Mouse (Mus musculus) limb, embryonic 10.5 days (tissue): ENCODE results near the gene Lrrc75b. TPM values are rescaled to one million over a fixed set of nuclear protein-coding genes. Genes with fewer than 3 reads are reported as not detected.

Experiments used
- DNase-seq: peaks from one replicate; pipeline ENCODE4 v3.0.0-alpha.2; 2017; ENCODE audit warnings: low spot score
- H3K27ac ChIP-seq: fragments of 300-500 bp; sonication (generic); 2 replicates; pipeline ENCODE4 v1.5.1; 2016; ENCODE audit warnings: mild to moderate bottlenecking
- H3K27me3 ChIP-seq: fragments of 300-500 bp; sonication (generic); 2 replicates; pipeline ENCODE4 v1.6.1; 2016; ENCODE audit warnings: low read depth, mild to moderate bottlenecking; ENCODE audit not compliant: poor library complexity, severe bottlenecking
- H3K36me3 ChIP-seq: fragments of 300-500 bp; sonication (generic); 2 replicates; pipeline ENCODE4 v1.6.1; 2016; ENCODE audit warnings: mild to moderate bottlenecking, moderate library complexity
- H3K4me1 ChIP-seq: fragments of 300-500 bp; sonication (generic); 2 replicates; pipeline ENCODE4 v1.6.1; 2016
- H3K4me3 ChIP-seq: fragments of 300-500 bp; sonication (generic); 2 replicates; pipeline ENCODE4 v1.5.1; 2016; ENCODE audit warnings: mild to moderate bottlenecking, moderate library complexity
- H3K9me3 ChIP-seq: fragments of 300-500 bp; sonication (generic); replicated peaks from 2 replicates; pipeline ENCODE4 v1.6.1; 2016; ENCODE audit warnings: mild to moderate bottlenecking
- WGBS: fragments of 180-500 bp; shearing (Covaris S2); methylation state at CpG from one replicate; pipeline ENCODE4 v1.1.7; 2016; 5-methylcytosine and 5-hydroxymethylcytosine counted together
- polyA plus RNA-seq: library from polyadenylated mRNA; unstranded; fragments of >200 nt; fragmentation: Nextera tagmentation; extraction: Ambion mirVana; gene quantifications from 2 replicates; pipeline ENCODE4 v1.2.1, GENCODE M21; 2016

Lrrc75b gene
- polyA plus RNA-seq, 1 experiment from 2014 or later: 0.93 TPM

GRCm38 (mm10) chr10:75504234-75505129 is 55.6 kb downstream of the Lrrc75b start:
- Histone ChIP-seq H3K4me1 (no peaks in the 10 kb centered on the region), H3K27ac (no peak overlapping the region), H3K4me3 (no peak overlapping the region), H3K9me3 (no peaks in the 10 kb centered on the region), H3K36me3 (peaks cover 33% of the 10 kb centered on the region), H3K27me3 (no peaks in the 10 kb centered on the region)
- DNase-seq: no peak
- WGBS: 86% methylated on average over 8 of the region's 8 CpGs

GRCm38 (mm10) chr10:75503692-75504091 is 56.4 kb downstream of the Lrrc75b start:
- WGBS: 92% methylated on average over 7 of the region's 7 CpGs
- Histone ChIP-seq H3K27me3 (no peaks in the 10 kb centered on the region), H3K4me3 (no peak overlapping the region), H3K9me3 (no peaks in the 10 kb centered on the region), H3K4me1 (no peaks in the 10 kb centered on the region), H3K36me3 (peaks cover 25% of the 10 kb centered on the region), H3K27ac (no peak overlapping the region)
- DNase-seq: no peak

GRCm38 (mm10) chr10:75501641-75502040 is 58.5 kb downstream of the Lrrc75b start:
- WGBS: 94% methylated on average over 1 of the region's 1 CpGs

GRCm38 (mm10) chr10:75500345-75500744 is 59.8 kb downstream of the Lrrc75b start:
- Histone ChIP-seq H3K27me3 (no peaks in the 10 kb centered on the region), H3K9me3 (no peaks in the 10 kb centered on the region), H3K27ac (no peak overlapping the region), H3K4me1 (no peaks in the 10 kb centered on the region), H3K4me3 (no peak overlapping the region), H3K36me3 (no peaks in the 10 kb centered on the region)
- WGBS: 70% methylated on average over 7 of the region's 7 CpGs
- DNase-seq: no peak

More at GRCm38 (mm10) chr10:75501641-75502040, 58.5 kb downstream of the Lrrc75b start:
- no peak for DNase-seq
- peaks cover 5% of the 10 kb centered on the region for H3K36me3 ChIP-seq
- H3K27ac ChIP-seq: no peak overlapping the region
- no peak overlapping the region for H3K4me3 ChIP-seq
- no peaks in the 10 kb centered on the region for H3K4me1 ChIP-seq
- H3K9me3 ChIP-seq: no peaks in the 10 kb centered on the region
- no peaks in the 10 kb centered on the region for H3K27me3 ChIP-seq

Other genes starting within 250 kb of the Lrrc75b start
- 1.7 and 2.2 TPM in 2 replicates for gene Adora2a, start 243.5 kb downstream of the Lrrc75b start, polyA plus RNA-seq
- gene Upb1, start 159.2 kb downstream of the Lrrc75b start, polyA plus RNA-seq: 0.70 TPM in 1 of 2 replicates, not detected in the other
- gene Snrpd3, start 42.8 kb downstream of the Lrrc75b start, polyA plus RNA-seq: 255 and 295 TPM in 2 replicates
- gene Gucd1, start 42.4 kb downstream of the Lrrc75b start, polyA plus RNA-seq: 26.1 and 32.3 TPM in 2 replicates
- gene Ggt1, start 1.3 kb upstream of the Lrrc75b start, polyA plus RNA-seq: 1.3 and 2.3 TPM in 2 replicates
- 0.33 and 0.69 TPM in 2 replicates for gene Ggt5, start 29.0 kb upstream of the Lrrc75b start, polyA plus RNA-seq
- gene Susd2, start 83.7 kb upstream of the Lrrc75b start, polyA plus RNA-seq: 0.83 and 0.96 TPM in 2 replicates
- 31.2 and 31.9 TPM in 2 replicates for gene Cabin1, start 204.0 kb upstream of the Lrrc75b start, polyA plus RNA-seq
- gene Ddt, start 213.1 kb upstream of the Lrrc75b start, polyA plus RNA-seq: 91.4 and 92.5 TPM in 2 replicates
- gene Gm20441, start 220.6 kb upstream of the Lrrc75b start, polyA plus RNA-seq: not detected in 2 replicates
- 2.7 and 4.2 TPM in 2 replicates for gene Gstt3, start 221.1 kb upstream of the Lrrc75b start, polyA plus RNA-seq
- 1.7 and 3.8 TPM in 2 replicates for gene Gstt1, start 238.3 kb upstream of the Lrrc75b start, polyA plus RNA-seq